Mouse (Mus musculus) cerebellum, adult 2 months (tissue): ENCODE measurements around the gene Ccrl2.

Source experiments
- CTCF ChIP-seq: fragments of 200-500 bp; IDR thresholded peaks from 2 replicates; pipeline ENCODE4 v1.5.1; 2011; ENCODE audit warnings: low read depth, mild to moderate bottlenecking, control low read depth, low read length, moderate library complexity, borderline replicate concordance; ENCODE audit not compliant: insufficient read depth
- POLR2A ChIP-seq: fragments of 200-500 bp; IDR thresholded peaks from 2 replicates; pipeline ENCODE4 v1.6.1; 2011; ENCODE audit warnings: low read length, control low read depth, borderline replicate concordance; ENCODE audit not compliant: insufficient read depth

GRCm38 (mm10) chr9:111019022-111019421 lies 38.3 kb downstream of the Ccrl2 start, which contains the start of gene Ltf:
- TF ChIP-seq CTCF (no peak), POLR2A (no peak)
